Mouse (Mus musculus) cerebellum, adult 2 months (tissue): ENCODE measurements around the gene Chrna4. TPM values are rescaled to one million over a fixed set of nuclear protein-coding genes. Genes with fewer than 3 reads are reported as not detected.
A peak's percentile ranks its signal among the peaks of the same experiment; 100 is the strongest.

Source experiments
- DNase-seq, 2 experiments: peaks; one replicate each; pipeline ENCODE4 v3.0.0; 2021
- H3K27ac ChIP-seq: fragments of 200-500 bp; 2 replicates; pipeline ENCODE4 v1.5.1; 2012; ENCODE audit warnings: low read length, control low read depth, inconsistent platforms; ENCODE audit not compliant: insufficient read depth
- H3K27me3 ChIP-seq: fragments of 200-500 bp; 2 replicates; pipeline ENCODE4 v1.6.1; 2012; ENCODE audit warnings: inconsistent platforms, mild to moderate bottlenecking, low read length, moderate library complexity; ENCODE audit not compliant: control insufficient read depth, insufficient read depth
- H3K4me1 ChIP-seq: fragments of 200-500 bp; 2 replicates; pipeline ENCODE4 v1.6.1; 2011; ENCODE audit warnings: low read length; ENCODE audit not compliant: control insufficient read depth, insufficient read depth
- H3K4me3 ChIP-seq: fragments of 200-500 bp; replicated peaks from 2 replicates; pipeline ENCODE3; 2011; ENCODE audit warnings: mild to moderate bottlenecking, low read depth, low read length, control low read depth; ENCODE audit not compliant: insufficient read depth
- CTCF ChIP-seq: fragments of 200-500 bp; IDR thresholded peaks from 2 replicates; pipeline ENCODE4 v1.5.1; 2011; ENCODE audit warnings: low read depth, mild to moderate bottlenecking, control low read depth, low read length, moderate library complexity, borderline replicate concordance; ENCODE audit not compliant: insufficient read depth
- POLR2A ChIP-seq: fragments of 200-500 bp; IDR thresholded peaks from 2 replicates; pipeline ENCODE4 v1.6.1; 2011; ENCODE audit warnings: low read length, control low read depth, borderline replicate concordance; ENCODE audit not compliant: insufficient read depth
- WGBS: fragments of 180-500 bp; shearing (Covaris S2); methylation state at CpG from one replicate; pipeline ENCODE4 v1.1.7; 2018; 5-methylcytosine and 5-hydroxymethylcytosine counted together
- polyA plus RNA-seq: library from polyadenylated mRNA; depleted of rRNA; stranded (reverse); fragments of >200 nt; gene quantifications from 2 replicates; pipeline ENCODE4 v1.2.3, GENCODE M21; 2012

The Chrna4 gene
- polyA plus RNA-seq, 1 experiment = 14.4 TPM

DNA sequence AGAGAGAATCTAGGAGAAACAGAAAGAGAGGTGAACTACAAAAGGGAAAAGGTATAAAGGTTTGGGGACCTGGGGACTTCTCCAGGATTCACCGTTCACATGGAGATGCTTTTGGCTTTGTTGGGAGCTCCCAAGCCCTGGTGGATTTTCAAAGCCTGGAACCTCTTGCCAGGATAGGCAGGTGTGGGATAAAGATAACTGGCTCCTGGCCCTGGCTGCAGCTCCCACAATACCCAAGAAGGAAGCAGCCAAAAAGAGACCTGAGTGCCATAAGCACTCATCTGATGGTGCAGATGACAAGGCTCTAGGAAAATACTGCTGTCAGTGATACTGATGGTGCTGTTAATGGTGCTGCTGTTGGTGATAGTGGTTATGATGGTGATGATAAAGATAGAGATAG, 8.8 kb upstream of the Chrna4 start:
- Histone ChIP-seq H3K4me3 (no peak overlapping the region), H3K27me3 (no peaks in the 10 kb centered on the region), H3K4me1 (peaks cover 17% of the 10 kb centered on the region), H3K27ac (no peak overlapping the region)
- DNase-seq = peak; percentile 51 to 80
- 7% methylated on average over 1 of the region's 1 CpGs for WGBS
- no peak for TF ChIP-seq POLR2A
- no peak for TF ChIP-seq CTCF

DNA sequence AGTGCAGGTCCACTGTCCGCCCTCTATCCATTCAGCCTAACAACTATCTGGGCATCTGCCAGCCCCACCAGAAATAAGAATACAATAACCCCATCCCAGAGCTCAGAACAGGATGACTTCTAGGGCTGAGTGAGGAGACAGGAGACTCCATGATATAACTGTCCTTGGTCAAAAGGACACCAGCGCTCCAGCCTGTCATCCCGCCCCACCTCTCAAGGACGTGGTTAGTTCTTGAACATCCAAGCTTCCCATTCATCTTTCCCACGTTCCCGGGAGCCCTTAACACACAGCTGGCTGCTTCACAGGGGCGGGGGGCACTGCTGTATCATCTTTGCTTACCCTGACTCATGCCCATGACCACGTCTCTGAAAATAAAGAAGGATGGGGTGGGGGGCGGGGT, 5.6 kb upstream of the Chrna4 start:
- no peaks in the 10 kb centered on the region for H3K27me3 ChIP-seq
- H3K27ac ChIP-seq = no peak overlapping the region
- 88% methylated on average over 9 of the region's 9 CpGs for WGBS
- peaks cover 17% of the 10 kb centered on the region for H3K4me1 ChIP-seq
- TF ChIP-seq CTCF = no peak
- TF ChIP-seq POLR2A = no peak
- H3K4me3 ChIP-seq = no peak overlapping the region
- no peak for DNase-seq

GRCm38 (mm10) chr2:181048252-181048945, 5.1 kb upstream of the Chrna4 start:
- Histone ChIP-seq H3K4me1 (peaks cover 17% of the 10 kb centered on the region), H3K27ac (no peak overlapping the region), H3K4me3 (no peak overlapping the region), H3K27me3 (no peaks in the 10 kb centered on the region)
- no peak for TF ChIP-seq POLR2A
- no peak for TF ChIP-seq CTCF
- WGBS = 13% methylated on average over 7 of the region's 7 CpGs
- DNase-seq = peak; percentile 52 to 73

DNA sequence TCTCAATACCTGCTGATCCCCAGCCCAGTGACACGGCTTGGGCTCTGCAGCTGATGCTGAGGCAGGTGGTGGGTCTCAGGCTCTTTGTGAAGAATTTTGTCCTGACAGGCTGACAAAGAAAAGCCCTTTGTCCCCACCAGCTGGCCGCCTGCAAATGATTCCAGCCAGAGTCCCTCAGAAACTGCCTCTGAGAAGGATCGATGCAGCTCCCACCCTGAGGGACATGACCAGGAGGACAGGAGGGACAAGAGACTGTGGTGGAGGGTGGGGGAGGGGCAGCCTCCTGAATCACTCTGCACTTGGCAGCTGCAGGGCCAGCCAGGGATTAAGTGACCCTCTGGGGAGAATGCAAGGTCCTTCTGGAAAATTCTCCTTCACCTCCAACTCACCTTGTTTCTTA, 655 bp upstream of the Chrna4 start:
- peaks cover 12% of the 10 kb centered on the region for H3K4me1 ChIP-seq
- WGBS = 43% methylated on average over 3 of the region's 3 CpGs
- DNase-seq = no peak
- H3K27me3 ChIP-seq = no peaks in the 10 kb centered on the region
- H3K27ac ChIP-seq = no peak overlapping the region
- TF ChIP-seq CTCF (no peak), POLR2A (no peak)
- no peak overlapping the region for H3K4me3 ChIP-seq

DNA sequence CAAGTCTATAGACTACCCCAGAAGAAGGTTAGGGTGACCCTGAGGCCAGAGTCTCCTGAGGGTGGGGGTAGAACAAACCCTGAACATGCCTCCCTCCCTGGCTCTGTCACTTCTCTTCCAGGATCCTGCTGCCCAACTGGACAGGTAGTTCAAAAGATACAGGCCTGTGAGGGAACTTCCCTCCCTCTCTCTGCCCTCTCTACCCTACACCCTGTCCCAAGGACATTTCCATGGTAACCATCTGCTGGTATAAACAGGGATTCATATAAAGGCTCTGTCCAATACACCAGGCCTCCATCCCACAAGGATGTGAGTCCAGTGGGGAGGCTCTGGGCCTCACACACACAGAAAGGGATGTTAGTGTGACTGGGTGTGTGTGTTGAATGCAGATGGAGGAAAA, 970 bp downstream of the Chrna4 start:
- Histone ChIP-seq H3K4me1 (peaks cover 3% of the 10 kb centered on the region; the same call in 1 of the 2 replicates), H3K27ac (no peak overlapping the region), H3K27me3 (no peaks in the 10 kb centered on the region), H3K4me3 (no peak overlapping the region)
- TF ChIP-seq POLR2A (no peak), CTCF (no peak)
- no peak for DNase-seq

GRCm38 (mm10) chr2:181041941-181042340, 1.4 kb downstream of the Chrna4 start:
- H3K27ac ChIP-seq = no peak overlapping the region
- no peaks in the 10 kb centered on the region for H3K27me3 ChIP-seq
- peaks cover 3% of the 10 kb centered on the region; the same call in 1 of the 2 replicates for H3K4me1 ChIP-seq
- no peak overlapping the region for H3K4me3 ChIP-seq
- DNase-seq = no peak
- no peak for TF ChIP-seq CTCF
- TF ChIP-seq POLR2A = no peak
- WGBS = 56% methylated on average over 7 of the region's 7 CpGs

- Histone ChIP-seq H3K4me1 (peaks cover 3% of the 10 kb centered on the region; the same call in 1 of the 2 replicates), H3K4me3 (peak overlapping the region; percentile 51), H3K27me3 (no peaks in the 10 kb centered on the region), H3K27ac (no peak overlapping the region)
- 2% methylated on average over 16 of the region's 16 CpGs for WGBS
- TF ChIP-seq POLR2A (no peak), CTCF (no peak)
- DNase-seq = peak in 1 of 2 experiments; percentile 23
Measured at GRCm38 (mm10) chr2:181039356-181039680, 4.0 kb downstream of the Chrna4 start.

DNA sequence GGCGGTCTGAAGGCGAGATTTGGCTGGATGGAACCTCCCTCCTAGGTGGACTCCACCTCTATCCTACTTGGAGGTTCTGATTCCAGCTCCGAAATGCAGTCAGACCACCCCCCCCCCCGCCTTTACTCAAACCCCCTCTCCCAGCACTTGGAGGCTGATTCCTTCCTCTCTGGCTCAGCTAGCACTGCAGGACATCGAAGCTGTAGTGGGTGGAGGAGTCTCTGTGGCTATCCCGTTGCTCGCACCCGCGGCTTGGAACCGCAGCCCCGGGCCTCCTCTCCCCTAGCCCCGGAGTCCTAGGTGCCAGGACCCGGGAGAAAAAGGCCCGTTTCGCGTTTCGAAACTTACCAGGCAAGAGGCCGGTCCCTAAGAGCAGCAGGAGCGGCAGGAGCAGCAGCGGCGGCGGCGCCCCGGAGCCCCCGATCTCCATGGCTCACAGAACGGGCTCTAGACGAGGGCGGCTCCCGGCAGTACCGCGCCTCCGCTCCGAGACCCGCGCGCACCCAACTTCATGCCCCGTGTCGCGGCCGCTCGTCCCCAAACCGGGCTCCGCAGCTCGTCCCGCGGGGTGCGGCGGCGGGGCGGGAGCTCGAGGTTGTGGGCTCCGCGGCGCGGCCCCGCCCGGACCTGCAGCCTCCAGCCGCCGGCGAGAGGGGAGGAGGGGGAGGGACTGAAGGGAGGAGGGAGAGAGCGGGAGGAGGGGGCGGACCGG, 4.5 kb downstream of the Chrna4 start:
- 3% methylated on average over 62 of the region's 63 CpGs for WGBS
- peak; percentile 14 to 32 for DNase-seq
- TF ChIP-seq CTCF (no peak), POLR2A (no peak)
- H3K27ac ChIP-seq = no peak overlapping the region
- no peaks in the 10 kb centered on the region for H3K27me3 ChIP-seq
- peak overlapping the region; percentile 51 for H3K4me3 ChIP-seq
- peaks cover 3% of the 10 kb centered on the region; the same call in 1 of the 2 replicates for H3K4me1 ChIP-seq
